Comparison of ENCODE assay signal across 28 mouse cellular contexts in the genomic region with DNA sequence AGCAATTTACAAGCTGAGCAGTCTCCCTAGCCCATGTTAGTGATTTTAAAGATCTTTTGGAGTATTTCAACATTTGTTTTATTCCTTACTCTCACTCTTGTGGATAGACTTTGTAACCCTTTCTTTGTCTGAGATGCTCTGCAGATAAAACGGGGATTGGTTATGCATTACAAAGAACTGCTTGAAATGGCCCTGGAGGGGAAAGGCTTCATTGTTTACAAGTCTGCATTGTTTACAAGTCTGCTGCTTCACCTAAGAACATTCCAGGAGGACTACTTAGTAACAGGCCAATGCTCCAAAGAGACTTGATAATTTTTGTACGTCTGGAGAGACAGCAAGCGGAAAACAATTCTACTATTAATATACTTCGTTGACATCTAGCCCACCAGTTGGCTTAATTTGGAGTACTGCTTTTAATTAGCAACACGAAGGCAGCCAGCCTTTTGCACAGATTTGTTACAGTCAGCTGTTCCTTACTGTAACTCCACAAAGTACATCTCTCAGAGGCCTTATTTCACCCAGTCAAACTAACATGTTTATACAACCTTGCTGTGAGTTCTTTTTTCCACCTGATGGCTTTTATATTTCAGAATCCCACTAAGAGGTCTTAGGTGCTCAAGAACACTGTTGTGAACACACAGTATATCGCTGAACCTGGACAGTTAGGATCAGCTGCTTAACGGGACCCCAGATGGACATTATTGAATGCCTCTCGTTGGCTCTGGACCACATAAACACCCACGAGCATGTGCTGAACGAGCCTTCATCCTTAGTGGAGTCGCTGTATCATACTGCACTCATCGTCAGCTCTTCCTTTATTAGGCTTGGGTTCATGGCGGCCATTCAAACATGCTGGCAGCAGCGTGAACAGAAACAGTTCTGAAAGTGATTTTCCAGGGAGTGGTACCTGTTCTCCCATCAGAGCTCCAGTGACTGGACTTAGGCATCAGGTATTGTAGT. TPM values are rescaled to one million over a fixed set of nuclear protein-coding genes. Genes with fewer than 3 reads are reported as not detected.
DNase-seq lines count a peak whose midpoint lies in the region; ATAC-seq and TF ChIP-seq lines count a peak whose summit lies in the region.
"Had no signal": no experiment of that assay in that cellular context is flagged by ENCODE, and none has a peak within 500 bp of the region (broad histone marks: within the 10 kb centered on the region; RNA-seq: fewer than 3 reads in every experiment).

No protein-coding gene starts in this region.

- H3K4me3 ChIP-seq in forebrain, postnatal 0 days (ENCODE audit: low read depth, low read length) = no peak overlapping the region
- no peak overlapping the region for H3K4me3 ChIP-seq in forebrain, embryonic 15.5 days
- H3K4me3 ChIP-seq in layer of hippocampus, adult 2 months = no peak overlapping the region
- H3K4me3 ChIP-seq: embryonic facial prominence, embryonic 10.5 days; heart, adult 2 months; heart, embryonic 15.5 days; midbrain, embryonic 12.5 days; neural tube, embryonic 15.5 days had no signal

- H3K36me3 ChIP-seq in forebrain, postnatal 0 days (ENCODE audit: insufficient read depth) = no peaks in the 10 kb centered on the region
- H3K36me3 ChIP-seq in forebrain, embryonic 15.5 days = no peaks in the 10 kb centered on the region
- H3K36me3 ChIP-seq: embryonic facial prominence, embryonic 10.5 days; heart, embryonic 15.5 days; midbrain, embryonic 12.5 days; neural tube, embryonic 15.5 days had no signal

- ATAC-seq in forebrain, postnatal 0 days = peak; percentile 56
- no peak for ATAC-seq in forebrain, embryonic 15.5 days (replicated peaks)
- ATAC-seq: hindbrain, embryonic 16.5 days; intestine, embryonic 16.5 days had no signal

- no peaks in the 10 kb centered on the region for H3K27me3 ChIP-seq in forebrain, postnatal 0 days (ENCODE audit: insufficient read depth, low read length)
- no peaks in the 10 kb centered on the region for H3K27me3 ChIP-seq in forebrain, embryonic 15.5 days
- H3K27me3 ChIP-seq: heart, embryonic 15.5 days; midbrain, embryonic 12.5 days; neural tube, embryonic 15.5 days had no signal

- no peak overlapping the region for H3K9ac ChIP-seq in forebrain, postnatal 0 days
- H3K9ac ChIP-seq in forebrain, embryonic 15.5 days (replicated peaks) = no peak overlapping the region
- H3K9ac ChIP-seq: heart, embryonic 15.5 days; liver, embryonic 14.5 days; lung, embryonic 14.5 days; midbrain, embryonic 12.5 days; neural tube, embryonic 15.5 days had no signal

- no peak overlapping the region for H3K27ac ChIP-seq in forebrain, postnatal 0 days (ENCODE audit: low read depth, low read length)
- no peak overlapping the region for H3K27ac ChIP-seq in forebrain, embryonic 15.5 days (replicated peaks)
- peak overlapping the region; percentile 59; the same call in 1 of the 2 replicates for H3K27ac ChIP-seq in layer of hippocampus, adult 2 months
- H3K27ac ChIP-seq: embryonic facial prominence, embryonic 10.5 days; heart, adult 2 months; heart, embryonic 15.5 days; liver, embryonic 14.5 days; midbrain, embryonic 12.5 days; neural tube, embryonic 15.5 days had no signal

- WGBS in forebrain, postnatal 0 days = 49% methylated on average over 14 of the region's 14 CpGs
- 54% methylated on average over 14 of the region's 14 CpGs for WGBS in forebrain, embryonic 15.5 days

- intact Hi-C loops in left cerebral cortex, postnatal 14 days (cut with DNase I) = no loop called here

- peak; percentile 44 for DNase-seq in forebrain, postnatal 0 days
- peak; percentile 37 to 51 for DNase-seq in left cerebral cortex, postnatal 14 days (ENCODE audit: low spot score in 2 of 2)
- DNase-seq in left cerebral cortex, adult 18-20 months (ENCODE audit: low spot score in 2 of 2) = no peak
- peak; percentile 34 to 48 for DNase-seq in layer of hippocampus, adult 2 months (ENCODE audit: low spot score in 2 of 2)
- peak; percentile 50 for DNase-seq in telencephalon, adult 2 months (ENCODE audit: low read depth, low spot score)
- no peak for DNase-seq in adrenal gland, postnatal 10 days
- no peak for DNase-seq in ovary, postnatal 36 days (ENCODE audit: low spot score)
- DNase-seq: adrenal gland, adult 8-10 months; cerebellum, adult 9-11 months; gastrocnemius, postnatal 25 days; heart, adult 2 months; heart, postnatal 4 days; kidney, adult 9 months; kidney, postnatal 14 days; lung, embryonic 14.5 days; right cerebral cortex, postnatal 25 days; thymus, postnatal 25 days had no signal

- no peak for TF ChIP-seq CTCF in forebrain, postnatal 0 days (IDR thresholded peaks at IDR 0.05; ENCODE audit: low read depth)
- TF ChIP-seq CTCF in layer of hippocampus, adult 2 months (conservative IDR thresholded peaks at IDR 0.05) = no peak

- H3K4me2 ChIP-seq in forebrain, postnatal 0 days (ENCODE audit: low read depth) = no peak overlapping the region
- H3K4me2 ChIP-seq in forebrain, embryonic 15.5 days (replicated peaks) = no peak overlapping the region
- H3K4me2 ChIP-seq: heart, embryonic 15.5 days; lung, embryonic 14.5 days; midbrain, embryonic 12.5 days; neural tube, embryonic 15.5 days had no signal

- no peaks in the 10 kb centered on the region for H3K4me1 ChIP-seq in forebrain, postnatal 0 days (ENCODE audit: insufficient read depth)
- H3K4me1 ChIP-seq in forebrain, embryonic 15.5 days = peaks cover 4% of the 10 kb centered on the region; the same call in 1 of the 2 replicates
- H3K4me1 ChIP-seq: embryonic facial prominence, embryonic 10.5 days; heart, embryonic 15.5 days; midbrain, embryonic 12.5 days had no signal

- no peaks in the 10 kb centered on the region for H3K9me3 ChIP-seq in forebrain, postnatal 0 days (ENCODE audit: low read length)
- no peaks in the 10 kb centered on the region for H3K9me3 ChIP-seq in forebrain, embryonic 15.5 days
- H3K9me3 ChIP-seq: embryonic facial prominence, embryonic 10.5 days; heart, embryonic 15.5 days; midbrain, embryonic 12.5 days; neural tube, embryonic 15.5 days had no signal

RNA-seq across cellular contexts. Expression of a gene that starts 22.5 kb away (rescaled TPM):
- total RNA-seq in forebrain, postnatal 0 days (2014; rRNA removed) = not detected in 2 replicates
- polyA plus RNA-seq in forebrain, postnatal 0 days (2015; fragmentation: Nextera tagmentation; extraction: Ambion mirVana) = 0.21 and 0.25 TPM in 2 replicates
- polyA plus RNA-seq in forebrain, embryonic 15.5 days (2015; fragmentation: Nextera tagmentation; extraction: Ambion mirVana) = 0.09 and 0.14 TPM in 2 replicates
- total RNA-seq in left cerebral cortex, postnatal 14 days (2021) = under 1 TPM; 0.11 to 0.20 TPM
- under 1 TPM; 0.40 to 0.77 TPM for total RNA-seq in left cerebral cortex, adult 18-20 months (2021)
- total RNA-seq in layer of hippocampus, adult 2 months (2021) = under 1 TPM; 0.20 to 0.25 TPM
- not detected for total RNA-seq in adrenal gland, postnatal 10 days (2021)
- total RNA-seq: gastrocnemius, postnatal 25 days; heart, adult 2 months; heart, postnatal 4 days; megakaryocyte, adult 5-6 weeks had no signal
- polyA plus RNA-seq: embryonic facial prominence, embryonic 10.5 days; heart, adult 2 months; heart, embryonic 15.5 days; intestine, embryonic 16.5 days; limb, embryonic 14.5 days; liver, embryonic 14.5 days; lung, embryonic 14.5 days; midbrain, embryonic 12.5 days; spleen, adult 2 months had no signal

Comparison
In these comparisons a context has a peak if more than half of its experiments do, and no peak if none do; other contexts are left out.
1. DNase-seq: peak in forebrain, postnatal 0 days (single experiment), left cerebral cortex, postnatal 14 days (2 of 2), layer of hippocampus, adult 2 months (2 of 2) and telencephalon, adult 2 months (single experiment); none in left cerebral cortex, adult 18-20 months (0 of 2), adrenal gland, postnatal 10 days (single experiment) and ovary, postnatal 36 days (single experiment).